Mouse (Mus musculus) heart, adult 8-10 months (tissue): ENCODE measurements around the gene Tgfbr3l. TPM values are rescaled to one million over a fixed set of nuclear protein-coding genes. Genes with fewer than 3 reads are reported as not detected.
A peak's percentile ranks its signal among the peaks of the same experiment; 100 is the strongest.

Experiments used
- DNase-seq: peaks from one replicate; pipeline ENCODE4 v3.0.0; 2022; ENCODE audit warnings: low spot score
- total RNA-seq, 4 experiments: library from RNA; stranded (reverse); gene quantifications; 2 replicates each; pipeline ENCODE4 v1.2.4; 2022

Tgfbr3l gene
- 1 to 10 TPM; 1.7 to 5.0 (median 2.6) TPM for total RNA-seq

DNA sequence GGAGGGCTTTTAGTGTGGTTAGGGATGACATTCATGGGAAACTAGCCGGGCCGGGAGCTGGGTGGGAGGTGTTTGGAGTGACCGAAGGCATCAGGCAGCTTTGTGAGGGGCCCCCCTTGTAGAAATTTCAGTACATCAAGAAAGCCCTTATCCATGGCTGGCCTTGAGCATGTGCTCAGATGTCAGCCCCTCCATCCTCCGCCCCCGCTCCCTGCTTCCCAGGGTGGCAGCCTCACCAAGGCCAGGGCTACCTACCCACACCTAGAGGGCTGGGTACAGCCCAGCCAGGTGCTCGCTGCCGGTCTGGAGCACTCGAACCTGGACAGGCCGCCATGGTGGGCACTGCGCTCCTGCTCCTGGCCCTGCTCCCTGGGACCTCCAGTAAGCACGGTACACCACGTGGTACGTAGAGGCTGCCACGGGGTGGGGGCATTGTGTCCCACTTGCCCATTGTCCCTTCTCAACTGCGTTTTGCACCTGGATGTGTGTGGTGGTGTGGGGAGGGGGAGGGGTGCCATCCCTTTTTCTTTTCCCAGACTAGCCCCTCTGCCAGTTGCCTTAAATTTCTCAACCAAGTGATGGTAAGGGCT lies at the start of gene Tgfbr3l:
TSS of gene Tgfbr3l (plus strand) at position 264 of the 590 bp plus-strand sequence.
- no peak for DNase-seq

DNA sequence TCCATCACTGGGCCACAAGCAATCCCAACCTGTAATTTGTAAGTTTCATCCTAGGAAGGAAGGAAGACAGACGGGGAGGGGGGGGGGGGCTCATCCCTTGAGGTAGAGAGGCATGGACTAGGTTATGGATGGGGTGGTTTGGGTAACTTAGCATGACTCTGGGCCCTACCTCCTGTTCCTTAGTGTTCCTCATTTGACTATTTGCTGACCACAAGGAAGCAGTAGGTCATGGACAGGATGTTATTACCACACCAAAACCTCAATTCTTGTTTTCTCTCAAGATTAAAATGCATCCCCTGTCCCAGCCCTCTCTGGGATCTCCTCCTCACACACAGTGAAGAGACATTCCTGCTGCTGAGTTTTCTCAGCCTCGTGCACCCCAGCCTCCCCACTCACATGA lies 46.7 kb upstream of the Tgfbr3l start:
- no peak for DNase-seq

DNA sequence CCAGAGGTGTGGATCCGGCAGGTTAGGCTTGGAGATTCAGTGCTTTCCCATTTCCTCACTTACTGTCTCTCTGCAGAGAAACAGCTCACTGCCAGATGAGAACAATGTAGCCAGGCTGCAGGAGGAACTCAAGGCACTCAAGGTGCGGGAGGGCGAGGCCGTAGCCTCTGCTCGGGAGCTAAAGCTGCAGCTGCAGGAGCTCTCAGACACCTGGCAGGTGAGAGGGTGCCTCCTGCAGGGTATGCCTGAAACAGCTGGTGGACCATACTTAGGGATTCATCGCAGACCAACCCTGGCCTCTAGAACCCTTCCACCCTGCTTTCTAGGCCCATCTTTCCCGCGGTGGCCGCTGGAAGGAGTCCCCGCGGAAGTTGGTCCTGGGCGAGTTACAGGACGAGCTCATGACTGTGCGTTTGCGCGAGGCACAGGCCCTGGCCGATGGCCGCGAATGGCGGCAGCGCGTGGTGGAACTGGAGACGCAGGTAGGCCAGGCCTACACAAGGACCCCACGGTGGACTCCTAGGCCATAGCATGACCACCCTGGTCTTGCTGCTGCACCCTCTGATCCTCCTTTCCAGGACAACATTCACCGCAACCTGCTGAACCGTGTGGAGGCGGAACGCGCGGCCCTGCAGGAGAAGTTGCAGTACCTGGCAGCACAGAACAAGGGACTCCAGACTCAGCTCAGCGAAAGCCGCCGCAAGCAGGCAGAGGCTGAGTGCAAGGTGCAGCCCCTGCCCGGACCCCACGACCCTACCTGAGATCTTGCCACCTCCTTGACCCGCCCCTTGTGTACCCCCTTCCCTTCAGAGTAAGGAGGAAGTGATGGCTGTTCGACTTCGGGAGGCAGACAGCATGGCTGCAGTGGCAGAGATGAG lies 42.5 kb upstream of the Tgfbr3l start:
- DNase-seq, result no peak

DNA sequence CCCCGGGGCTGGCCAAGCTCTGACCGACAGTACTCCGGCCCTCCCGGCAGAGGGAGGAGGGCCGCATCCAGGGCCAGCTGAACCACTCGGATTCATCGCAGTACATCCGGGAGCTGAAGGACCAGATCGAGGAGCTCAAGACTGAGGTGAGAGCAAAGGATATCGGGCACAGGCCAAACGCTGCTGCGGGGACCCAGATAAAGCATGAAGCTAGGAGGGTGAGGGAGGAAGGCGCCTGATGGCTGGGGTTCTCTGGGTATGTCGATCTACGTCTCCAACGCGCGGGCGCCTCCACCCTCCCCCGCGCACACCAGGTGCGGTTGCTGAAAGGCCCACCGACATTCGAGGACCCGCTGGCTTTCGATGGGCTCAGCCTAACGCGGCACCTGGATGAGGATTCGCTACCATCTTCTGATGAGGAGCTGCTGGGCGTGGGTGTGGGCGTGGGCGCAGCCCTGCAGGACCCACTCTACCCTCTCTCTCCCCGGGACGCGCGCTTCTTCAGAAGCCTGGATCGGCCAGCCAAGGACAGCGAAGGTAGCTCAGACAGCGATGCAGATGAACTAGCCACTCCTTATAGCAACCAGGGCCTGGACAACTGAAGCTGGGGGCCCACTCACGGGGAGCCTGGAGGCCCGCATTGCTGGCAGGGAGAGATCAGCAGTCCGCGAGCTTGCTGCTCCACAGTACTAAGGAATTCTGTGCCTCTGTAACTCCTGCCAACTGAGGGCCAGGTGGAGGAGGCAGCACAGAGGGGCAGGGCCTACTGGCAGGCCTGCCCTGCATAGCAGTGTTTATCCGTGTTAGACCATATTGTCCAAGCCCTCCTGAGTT lies 41.6 kb upstream of the Tgfbr3l start:
- no peak for DNase-seq

DNA sequence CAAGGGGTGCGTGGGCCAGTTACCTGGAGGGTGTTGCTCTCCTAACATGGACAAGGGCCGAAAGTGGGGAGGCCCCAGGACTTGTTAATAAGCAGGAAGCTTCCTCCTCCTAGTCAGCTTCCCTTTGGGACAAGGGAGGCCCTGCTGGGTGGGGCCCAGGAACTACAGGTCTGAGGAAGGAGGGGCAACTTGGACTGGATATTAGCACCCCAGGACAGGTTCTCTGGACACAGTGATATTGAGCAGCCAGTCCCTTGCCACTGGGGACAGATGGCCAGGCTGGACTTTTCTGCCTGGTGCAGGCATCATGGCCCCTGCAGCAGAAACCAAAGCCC lies 41.0 kb upstream of the Tgfbr3l start:
- DNase-seq, result no peak

DNA sequence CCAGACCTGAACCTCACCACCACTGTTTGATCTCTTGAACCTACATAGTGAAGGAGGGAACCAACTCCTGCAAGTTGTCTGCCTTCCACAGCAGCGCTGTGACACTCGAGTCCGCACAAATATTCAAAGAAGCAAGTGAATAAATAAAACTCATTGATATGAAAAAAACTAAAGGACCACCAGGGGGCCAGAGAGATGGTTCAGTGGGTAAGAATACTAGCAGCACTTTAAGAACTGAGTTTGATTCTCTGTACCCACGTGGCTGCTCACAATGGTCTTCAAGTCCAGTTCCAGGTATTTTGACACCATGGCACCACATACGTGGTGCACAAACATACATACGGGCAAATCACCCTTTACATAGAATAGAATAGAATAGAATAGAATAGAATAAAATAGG lies 36.9 kb upstream of the Tgfbr3l start:
- DNase-seq, result no peak

DNA sequence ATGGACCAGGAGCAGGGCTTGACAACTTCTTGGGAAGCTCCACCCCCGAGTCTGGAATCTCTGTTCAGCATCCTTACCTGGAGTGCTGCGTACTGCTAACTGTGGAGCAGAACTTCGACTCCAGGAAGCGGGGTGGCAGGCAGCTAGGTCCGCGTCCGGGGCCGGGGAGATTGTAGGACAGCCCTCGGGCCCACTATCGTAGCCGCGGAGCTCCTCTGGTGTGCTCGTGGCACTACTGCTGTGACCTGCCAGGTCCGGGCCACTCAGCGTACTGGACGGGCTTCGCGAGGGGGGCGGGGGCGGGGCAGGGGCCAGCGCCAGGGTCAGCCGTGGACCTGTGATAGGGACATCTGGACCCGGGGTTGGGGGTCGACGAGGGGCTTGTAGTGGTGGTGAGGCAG lies 35.2 kb upstream of the Tgfbr3l start:
- no peak for DNase-seq

DNA sequence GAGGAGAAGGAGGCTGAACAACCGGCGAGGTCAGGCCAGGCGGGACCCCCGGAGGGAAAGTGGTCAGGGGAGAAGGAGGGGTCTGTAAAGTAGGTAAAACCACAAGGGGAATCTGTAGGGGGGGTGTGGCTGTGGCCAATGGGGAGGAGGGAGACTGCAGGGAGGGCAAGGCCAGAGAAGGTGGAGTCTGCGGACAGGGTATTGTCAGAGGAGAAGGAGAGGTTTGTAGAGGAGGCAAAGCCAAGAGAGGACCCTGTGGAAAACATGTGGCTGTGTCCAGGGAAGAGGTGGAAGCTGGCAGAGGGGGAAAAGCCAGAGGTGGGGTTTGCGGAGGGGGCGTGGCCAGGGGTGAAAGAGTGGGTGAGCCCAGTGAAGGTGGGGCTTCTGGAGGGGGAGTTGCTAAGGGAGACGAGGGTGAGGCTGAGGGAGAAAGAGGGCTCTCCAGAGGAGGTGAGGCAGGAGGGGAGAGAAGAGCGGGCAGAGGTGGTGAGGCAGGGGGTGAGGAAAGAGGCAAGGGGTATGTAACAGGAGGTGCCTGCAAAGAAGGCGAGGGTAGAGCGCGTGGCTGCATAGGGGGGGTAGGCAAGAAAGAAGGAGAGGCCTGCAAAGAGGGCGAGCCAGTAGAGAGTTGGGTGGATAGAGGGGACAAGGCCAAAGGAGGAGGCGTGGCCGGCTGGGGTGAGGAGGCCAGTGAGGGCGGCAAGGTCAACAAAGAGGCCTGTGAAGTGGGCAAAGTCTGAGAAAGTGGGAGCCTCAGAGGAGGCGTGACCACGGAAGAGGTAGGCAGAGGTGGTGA lies 34.6 kb upstream of the Tgfbr3l start:
- no peak for DNase-seq

DNA sequence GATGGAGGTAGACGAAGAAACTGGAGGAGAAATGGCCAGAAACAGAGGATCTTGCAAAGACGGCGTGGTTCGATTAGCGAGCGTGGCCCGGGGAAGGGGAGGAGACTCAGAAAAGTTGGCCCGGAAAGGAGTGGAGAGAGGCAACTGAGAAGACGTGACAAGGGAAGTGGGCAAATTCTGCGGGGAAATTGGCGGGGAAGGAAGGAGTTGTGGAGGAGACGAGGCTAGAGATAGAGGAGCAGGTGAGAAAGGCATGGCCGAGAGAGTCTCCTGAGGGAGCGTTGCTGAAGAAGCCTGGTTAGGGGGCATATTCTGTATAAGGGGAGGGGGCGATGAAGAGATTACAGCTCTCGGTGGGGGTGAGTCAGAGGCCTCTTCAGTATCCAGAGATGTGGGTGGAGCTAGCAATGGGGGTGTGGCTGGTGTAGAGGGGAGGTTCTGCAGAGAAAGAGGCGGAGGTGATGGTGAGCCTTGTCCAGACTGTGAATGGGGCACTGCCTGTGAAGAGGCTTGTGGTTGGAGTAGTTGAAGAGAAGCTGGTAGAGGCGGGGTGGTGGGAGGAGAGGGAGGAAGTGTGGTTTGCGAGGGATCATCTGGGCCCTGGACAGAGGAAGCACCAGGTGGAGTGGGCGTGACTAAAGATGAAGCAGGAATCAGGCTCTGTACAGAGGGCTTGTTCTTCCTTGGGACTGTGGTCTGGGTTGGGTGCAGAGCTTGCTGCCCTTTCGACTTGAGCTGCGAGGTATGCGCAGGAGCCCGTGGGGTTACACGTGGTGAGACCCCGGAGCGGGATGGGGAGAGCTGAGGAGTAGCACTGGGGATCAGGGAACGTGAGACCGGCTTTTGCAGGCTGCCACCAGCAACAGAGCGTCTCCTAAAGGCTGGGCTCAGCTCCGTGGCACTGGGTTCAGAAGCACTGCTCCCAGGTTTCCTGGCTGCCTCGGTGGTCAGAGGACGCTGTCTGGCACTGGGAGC lies 33.7 kb upstream of the Tgfbr3l start:
- DNase-seq, result peak; percentile 36

DNA sequence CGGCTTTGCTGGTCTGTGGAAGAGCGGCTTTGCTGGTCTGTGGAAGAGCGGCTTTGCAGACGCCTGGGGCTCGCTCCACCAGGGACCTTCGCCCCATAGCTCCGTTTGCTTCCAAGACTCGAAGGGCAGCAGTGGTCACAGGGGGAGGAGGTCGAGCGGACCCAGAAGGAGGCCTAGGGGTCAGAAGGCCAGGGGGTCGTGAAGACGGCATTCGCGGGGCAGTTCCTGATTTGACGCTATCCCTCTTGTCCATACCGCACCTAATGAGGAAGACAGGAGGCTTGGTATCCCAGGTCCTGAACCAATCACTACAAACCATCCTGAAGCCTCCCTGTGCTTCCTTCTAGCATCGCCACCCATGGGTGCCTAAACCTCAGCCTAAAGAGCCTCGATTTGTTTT lies 31.7 kb upstream of the Tgfbr3l start:
- no peak for DNase-seq

DNA sequence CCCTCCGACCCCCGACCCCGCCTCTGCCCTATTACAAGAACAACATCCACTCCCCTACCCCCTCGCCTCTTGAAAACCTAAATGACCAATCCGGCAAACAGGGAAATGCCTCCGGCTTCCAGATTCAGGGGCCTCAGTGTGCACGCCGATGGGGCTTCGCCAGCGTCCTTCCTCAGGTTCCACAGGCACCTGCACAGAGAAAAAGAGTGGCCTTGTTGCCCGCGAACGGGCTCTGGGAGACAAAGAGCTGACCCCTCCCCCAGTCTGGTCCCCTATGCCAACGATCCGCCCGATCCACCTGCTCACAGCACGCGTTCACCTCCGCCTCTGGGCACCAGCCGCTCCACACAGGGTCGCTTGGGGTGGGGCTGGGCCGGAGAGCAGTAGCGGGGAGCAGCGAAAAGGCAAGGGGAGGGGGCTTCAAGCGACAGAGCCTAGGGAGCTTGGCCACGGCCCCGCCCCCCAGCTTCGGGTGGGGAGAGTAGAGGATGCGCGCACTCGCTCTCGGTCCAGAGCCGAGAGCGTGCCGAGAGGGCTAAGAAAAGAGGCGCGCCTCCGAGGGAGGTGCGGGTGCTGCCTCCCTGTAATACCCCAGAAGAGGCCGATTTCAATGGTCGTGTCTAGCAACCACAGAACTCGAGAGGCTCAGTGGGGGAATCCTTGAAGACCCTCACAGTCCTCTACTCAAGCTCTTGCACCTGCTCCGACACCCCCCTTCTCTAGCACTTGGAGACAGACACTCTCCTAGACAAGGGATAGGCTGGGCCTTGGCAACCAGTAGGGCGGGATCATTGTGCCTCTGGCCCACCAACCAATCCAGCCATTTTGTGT lies 31.0 kb upstream of the Tgfbr3l start, which contains the start of gene Prr36:
TSS of gene Prr36 (minus strand) at position 669 of the 831 bp plus-strand sequence.
- DNase-seq, result no peak

DNA sequence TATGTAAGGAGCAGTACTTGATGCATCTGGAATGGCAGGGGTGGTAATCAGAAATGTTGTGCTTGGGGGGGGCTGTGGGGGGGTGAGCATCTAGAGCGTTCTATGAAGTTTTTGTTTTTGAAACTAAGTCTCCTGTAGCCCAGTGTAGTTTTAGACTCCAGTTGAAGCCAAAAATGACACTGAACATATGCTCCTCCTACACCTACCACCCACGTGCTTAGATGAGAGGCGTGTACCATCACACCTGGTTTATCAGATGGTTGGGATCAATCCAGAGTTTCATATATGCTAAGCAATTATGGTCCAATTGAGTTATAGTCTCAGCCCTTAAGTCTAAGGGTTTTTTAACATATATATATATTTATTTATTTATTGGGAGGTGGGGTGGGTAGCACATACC lies 28.4 kb upstream of the Tgfbr3l start:
- no peak for DNase-seq

DNA sequence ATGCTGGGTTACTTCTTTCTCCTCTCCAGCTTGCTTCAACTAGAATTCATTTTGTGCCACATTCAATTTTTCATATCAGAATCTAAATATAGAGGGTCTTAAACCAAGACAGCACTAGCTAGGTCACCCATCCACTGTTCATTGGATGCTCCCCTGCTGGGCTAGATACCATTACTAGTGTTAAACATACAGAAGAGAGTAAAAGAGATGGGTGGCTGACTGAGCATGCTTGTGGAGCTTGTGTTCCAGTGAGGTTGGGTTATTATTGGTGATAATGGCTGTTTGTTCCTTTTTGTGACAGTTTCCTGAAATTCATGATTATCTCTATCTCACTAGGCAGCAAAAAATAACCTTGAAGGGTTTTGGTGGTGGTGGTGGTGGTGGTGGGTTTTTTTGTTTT lies 26.0 kb upstream of the Tgfbr3l start:
- DNase-seq, result no peak

DNA sequence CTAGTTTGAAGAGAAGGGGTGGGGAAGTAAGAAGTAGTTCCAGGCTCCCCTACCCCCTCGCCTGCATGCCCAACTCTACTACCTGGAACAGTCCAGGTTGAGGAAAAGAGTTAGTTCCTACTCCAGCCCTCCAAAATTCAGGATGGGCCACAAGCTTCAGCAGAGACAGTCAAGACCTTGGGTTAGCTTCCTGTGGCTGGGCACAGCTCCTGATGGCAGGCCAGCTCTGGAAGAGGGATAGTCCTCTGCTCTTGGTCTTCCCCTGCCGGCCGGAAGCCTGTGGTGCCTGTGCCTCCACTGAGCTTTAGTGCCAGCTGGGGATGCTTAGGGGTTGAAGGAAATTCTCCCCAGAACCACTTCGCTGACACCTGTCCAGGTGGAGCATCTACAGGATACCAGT lies 21.7 kb upstream of the Tgfbr3l start:
- DNase-seq, result no peak

DNA sequence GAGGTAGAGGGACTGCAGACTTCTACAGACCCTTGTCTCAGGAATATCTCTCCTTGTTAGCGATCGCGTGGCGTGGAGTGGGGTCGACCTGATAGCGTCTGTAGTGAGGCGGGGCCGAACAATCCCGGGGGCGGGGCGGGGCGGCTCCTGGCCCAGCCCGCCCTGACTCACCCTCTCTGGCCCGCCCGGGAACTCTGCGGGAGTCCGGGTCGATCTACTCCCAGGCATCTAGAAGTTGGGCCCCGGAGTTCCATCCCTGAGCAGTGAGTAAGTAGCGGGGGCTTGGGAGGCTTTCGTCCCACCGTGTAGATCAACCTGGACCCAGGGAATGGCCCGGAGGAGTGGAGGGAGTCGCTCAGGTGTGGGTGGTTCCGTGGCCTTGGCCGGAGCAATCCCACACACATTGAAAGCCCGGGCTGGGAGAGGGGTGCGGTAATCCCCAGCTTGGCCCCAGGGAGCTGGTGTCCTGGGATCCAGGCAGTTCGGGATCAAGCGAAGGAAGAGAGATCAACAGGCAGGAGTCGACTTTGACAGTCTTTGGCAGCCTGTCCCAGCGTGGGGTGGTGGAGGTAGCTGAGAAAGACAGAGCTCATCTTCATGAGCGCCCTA lies 21.2 kb upstream of the Tgfbr3l start, which contains the start of gene Lrrc8e:
TSS of gene Lrrc8e (plus strand) at position 89 of the 609 bp plus-strand sequence.
- DNase-seq, result no peak

DNA sequence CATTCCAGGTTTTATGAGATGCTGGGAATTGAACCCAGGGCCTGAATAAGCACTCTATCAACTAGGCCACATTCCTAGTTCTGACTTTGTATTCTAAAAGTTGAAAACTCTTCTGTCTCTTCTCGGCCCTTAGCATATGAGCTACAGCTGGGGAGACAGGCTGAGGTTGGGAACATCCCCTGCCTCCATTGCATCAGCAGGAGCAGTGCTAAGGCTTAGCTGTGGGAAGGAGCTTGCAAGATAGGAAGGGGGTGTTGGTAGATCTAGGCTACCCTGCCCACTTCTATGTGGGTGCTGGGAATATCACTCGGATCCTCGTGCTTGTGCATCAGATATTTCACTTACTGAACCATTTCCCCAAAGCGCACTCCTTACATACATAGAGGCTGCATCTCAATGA lies 20.1 kb upstream of the Tgfbr3l start:
- no peak for DNase-seq

DNA sequence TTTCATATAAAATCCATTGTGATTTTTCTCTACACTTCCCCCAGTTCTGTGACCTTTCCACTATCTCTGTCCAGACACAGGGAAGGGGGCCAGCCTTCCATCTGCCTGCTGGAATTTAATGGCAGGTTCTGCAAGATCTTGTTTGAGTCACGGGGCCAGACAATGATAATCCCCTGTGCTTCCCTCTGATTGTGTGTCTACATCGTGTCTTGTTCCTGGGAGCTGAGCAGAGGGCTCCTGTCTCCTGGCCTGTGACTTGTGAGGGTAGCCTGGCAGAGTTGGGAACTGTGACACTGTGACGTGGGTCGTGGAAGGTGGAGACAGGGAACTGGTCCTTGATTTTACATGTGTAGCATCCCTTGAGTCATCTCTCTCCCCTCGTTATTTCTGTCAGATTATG lies 18.2 kb upstream of the Tgfbr3l start:
- DNase-seq, result no peak

DNA sequence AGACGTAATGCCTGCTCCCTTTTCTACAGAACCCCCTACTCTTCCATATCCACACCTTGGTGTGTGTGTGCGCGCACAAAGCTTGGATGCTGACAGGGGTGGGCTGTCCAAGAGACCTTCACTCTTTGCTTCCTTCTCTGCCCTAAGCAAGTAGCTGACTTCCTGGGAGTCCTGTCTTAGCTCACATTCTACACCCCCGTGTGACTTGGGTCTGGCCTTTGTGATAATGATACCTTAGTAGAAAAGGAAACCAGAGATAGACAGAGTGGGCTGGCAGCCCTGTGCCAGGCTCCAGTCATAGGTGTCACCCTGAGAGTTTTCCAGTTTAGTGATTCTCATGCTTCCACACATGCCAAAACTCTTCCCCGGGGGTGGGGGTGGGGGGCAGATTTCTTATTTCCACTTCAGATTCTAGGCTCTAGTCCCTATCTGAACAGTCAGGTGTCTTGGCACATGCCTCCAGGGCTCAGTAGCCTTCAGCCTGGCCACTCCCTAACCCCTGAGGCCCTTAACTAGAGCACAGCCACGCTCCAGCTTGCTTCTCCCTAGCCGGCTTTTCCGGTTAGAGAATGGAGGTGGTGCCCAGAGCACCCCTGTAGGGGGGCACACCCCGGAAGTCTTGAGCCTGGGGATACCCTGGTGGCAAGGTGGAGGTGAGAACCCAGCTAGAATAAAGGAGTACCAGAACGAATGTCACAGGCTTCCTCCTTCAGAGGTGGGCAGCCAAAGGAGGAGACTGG lies 17.2 kb upstream of the Tgfbr3l start:
- DNase-seq, result no peak
